Mouse (Mus musculus) heart, embryonic 13.5 days (tissue): ENCODE measurements around the gene Slit3. TPM values are rescaled to one million over a fixed set of nuclear protein-coding genes. Genes with fewer than 3 reads are reported as not detected.

ENCODE experiments used
- ATAC-seq: fragments of 200-750 bp; cut with Nextera tagmentation; 2 replicates; pipeline ENCODE4 v1.8.0; 2017; ENCODE audit warnings: moderate TSS enrichment; ENCODE audit not compliant: insufficient number of reproducible peaks, low FRiP score, low TSS enrichment; ENCODE audit errors: extremely low read depth
- H3K27ac ChIP-seq: fragments of 300-500 bp; sonication (generic); replicated peaks from 2 replicates; pipeline ENCODE4 v1.5.1; 2015; ENCODE audit warnings: moderate library complexity, mild to moderate bottlenecking, inconsistent platforms
- H3K27me3 ChIP-seq: fragments of 300-500 bp; sonication (generic); replicated peaks from 2 replicates; pipeline ENCODE4 v1.6.1; 2015; ENCODE audit warnings: mild to moderate bottlenecking, inconsistent platforms
- H3K36me3 ChIP-seq: fragments of 300-500 bp; sonication (generic); 2 replicates; pipeline ENCODE4 v1.6.1; 2015; ENCODE audit warnings: mild to moderate bottlenecking, inconsistent platforms
- H3K4me1 ChIP-seq: fragments of 300-500 bp; sonication (generic); 2 replicates; pipeline ENCODE4 v1.6.1; 2015; ENCODE audit warnings: inconsistent platforms
- H3K4me2 ChIP-seq: fragments of 300-500 bp; sonication (generic); 2 replicates; pipeline ENCODE4 v1.6.1; 2015; ENCODE audit warnings: inconsistent platforms, mild to moderate bottlenecking, moderate library complexity
- H3K4me3 ChIP-seq: fragments of 300-500 bp; sonication (generic); 2 replicates; pipeline ENCODE4 v1.5.1; 2015; ENCODE audit warnings: moderate library complexity, mild to moderate bottlenecking, inconsistent platforms
- H3K9ac ChIP-seq: fragments of 300-500 bp; sonication (generic); 2 replicates; pipeline ENCODE4 v1.6.1; 2015; ENCODE audit warnings: inconsistent platforms, mild to moderate bottlenecking, moderate library complexity
- H3K9me3 ChIP-seq: fragments of 300-500 bp; sonication (generic); 2 replicates; pipeline ENCODE4 v1.6.1; 2016; ENCODE audit warnings: inconsistent platforms
- WGBS: fragments of 180-500 bp; shearing (Covaris S2); methylation state at CpG from one replicate; pipeline ENCODE4 v1.1.7; 2015; ENCODE audit warnings: mixed read lengths; 5-methylcytosine and 5-hydroxymethylcytosine counted together
- polyA plus RNA-seq: library from polyadenylated mRNA; unstranded; fragments of >200 nt; fragmentation: Nextera tagmentation; extraction: Ambion mirVana; gene quantifications from 2 replicates; pipeline ENCODE4 v1.2.1, GENCODE M21; 2015

The Slit3 gene
- polyA plus RNA-seq, 1 experiment from 2014 or later, result 12.5 TPM

- Histone ChIP-seq H3K27ac (no peak overlapping the region), H3K27me3 (no peaks in the 10 kb centered on the region), H3K36me3 (peaks cover 13% of the 10 kb centered on the region; the same call in 1 of the 2 replicates), H3K4me3 (no peak overlapping the region), H3K4me1 (no peaks in the 10 kb centered on the region), H3K9me3 (no peaks in the 10 kb centered on the region), H3K4me2 (no peak overlapping the region), H3K9ac (no peak overlapping the region)
- no peak for ATAC-seq
Measured at GRCm38 (mm10) chr11:35655836-35656235, 534.8 kb downstream of the Slit3 start.

DNA sequence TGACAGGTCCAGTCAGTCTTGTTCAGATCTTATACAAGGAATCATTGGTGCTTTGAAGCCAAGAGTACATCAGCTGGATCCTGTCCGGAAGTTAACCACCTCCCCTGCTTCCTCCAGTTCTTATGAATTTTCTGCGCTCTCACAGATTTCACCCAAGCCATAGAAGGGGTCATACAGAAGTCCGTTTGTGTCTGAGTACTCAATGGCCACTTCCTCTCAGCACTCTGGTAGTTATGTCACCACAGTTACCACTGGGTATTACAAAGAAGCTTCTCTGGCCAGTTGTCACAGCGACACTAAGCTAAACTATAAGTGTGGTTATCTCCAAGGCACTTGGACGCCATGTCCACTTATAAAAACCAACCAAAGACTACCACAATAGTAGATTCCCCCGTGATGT lies 536.6 kb downstream of the Slit3 start:
- no peak for ATAC-seq
- H3K27me3 ChIP-seq, result no peaks in the 10 kb centered on the region
- 74% methylated on average over 6 of the region's 6 CpGs for WGBS
- no peak overlapping the region for H3K4me3 ChIP-seq
- H3K4me1 ChIP-seq, result no peaks in the 10 kb centered on the region
- H3K36me3 ChIP-seq, result 0 out of 2 replicates have a peak, but pooled peaks cover 3% of the 10 kb centered on the region
- H3K27ac ChIP-seq, result no peak overlapping the region
- no peak overlapping the region for H3K4me2 ChIP-seq
- H3K9me3 ChIP-seq, result no peaks in the 10 kb centered on the region
- H3K9ac ChIP-seq, result no peak overlapping the region

DNA sequence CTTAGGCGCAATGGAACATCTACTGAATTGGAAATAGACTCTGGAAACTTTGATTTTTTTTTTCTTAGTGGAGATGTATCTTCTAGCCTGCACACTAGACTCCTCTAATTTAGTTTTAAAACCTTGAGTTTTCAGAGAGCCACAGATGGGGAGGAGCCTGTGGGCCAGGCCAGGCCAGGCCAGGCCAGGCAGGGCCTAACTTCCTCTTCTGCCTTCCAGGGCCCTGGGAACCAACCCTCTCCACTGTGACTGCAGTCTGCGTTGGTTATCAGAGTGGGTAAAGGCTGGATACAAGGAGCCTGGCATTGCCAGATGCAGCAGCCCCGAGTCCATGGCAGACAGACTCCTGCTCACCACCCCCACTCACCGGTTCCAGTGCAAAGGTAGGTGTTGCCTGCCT lies 539.9 kb downstream of the Slit3 start:
- Histone ChIP-seq H3K27me3 (0 out of 2 replicates have a peak, but pooled peaks cover 2% of the 10 kb centered on the region), H3K27ac (no peak overlapping the region), H3K4me3 (no peak overlapping the region), H3K36me3 (no peaks in the 10 kb centered on the region), H3K4me1 (no peaks in the 10 kb centered on the region), H3K9ac (no peak overlapping the region), H3K4me2 (no peak overlapping the region), H3K9me3 (no peaks in the 10 kb centered on the region)
- 69% methylated on average over 4 of the region's 4 CpGs for WGBS
- ATAC-seq, result no peak

GRCm38 (mm10) chr11:35662945-35663344 lies 541.9 kb downstream of the Slit3 start:
- ATAC-seq, result no peak
- H3K4me2 ChIP-seq, result no peak overlapping the region
- no peaks in the 10 kb centered on the region for H3K9me3 ChIP-seq
- H3K9ac ChIP-seq, result no peak overlapping the region
- 82% methylated on average over 3 of the region's 3 CpGs for WGBS
- no peak overlapping the region for H3K4me3 ChIP-seq
- H3K27me3 ChIP-seq, result 0 out of 2 replicates have a peak, but pooled peaks cover 2% of the 10 kb centered on the region
- H3K27ac ChIP-seq, result no peak overlapping the region
- H3K4me1 ChIP-seq, result no peaks in the 10 kb centered on the region
- no peaks in the 10 kb centered on the region for H3K36me3 ChIP-seq

DNA sequence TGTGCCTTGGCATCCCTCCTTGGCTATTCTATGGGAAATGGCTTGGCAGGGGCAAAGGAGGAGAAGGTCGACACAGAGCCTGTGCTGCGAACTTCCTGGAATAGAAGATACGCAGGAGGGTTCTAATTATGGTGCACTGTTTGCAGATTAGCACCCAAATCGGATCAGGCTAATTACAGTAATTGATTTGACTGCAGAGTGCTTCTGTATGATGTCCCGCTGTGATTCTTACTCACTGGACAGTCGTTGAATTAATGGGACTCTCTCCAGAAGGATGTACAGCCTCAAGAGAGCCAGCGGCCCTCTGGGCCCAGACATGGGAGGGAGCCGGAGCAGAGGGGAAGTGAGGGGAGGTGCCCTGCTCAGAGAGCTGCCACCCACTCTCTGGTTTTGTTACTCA lies 542.6 kb downstream of the Slit3 start:
- 72% methylated on average over 8 of the region's 8 CpGs for WGBS
- Histone ChIP-seq H3K4me1 (peaks cover 5% of the 10 kb centered on the region), H3K36me3 (no peaks in the 10 kb centered on the region), H3K27me3 (0 out of 2 replicates have a peak, but pooled peaks cover 2% of the 10 kb centered on the region), H3K4me2 (no peak overlapping the region), H3K9me3 (no peaks in the 10 kb centered on the region), H3K4me3 (no peak overlapping the region), H3K27ac (no peak overlapping the region), H3K9ac (no peak overlapping the region)
- no peak for ATAC-seq

DNA sequence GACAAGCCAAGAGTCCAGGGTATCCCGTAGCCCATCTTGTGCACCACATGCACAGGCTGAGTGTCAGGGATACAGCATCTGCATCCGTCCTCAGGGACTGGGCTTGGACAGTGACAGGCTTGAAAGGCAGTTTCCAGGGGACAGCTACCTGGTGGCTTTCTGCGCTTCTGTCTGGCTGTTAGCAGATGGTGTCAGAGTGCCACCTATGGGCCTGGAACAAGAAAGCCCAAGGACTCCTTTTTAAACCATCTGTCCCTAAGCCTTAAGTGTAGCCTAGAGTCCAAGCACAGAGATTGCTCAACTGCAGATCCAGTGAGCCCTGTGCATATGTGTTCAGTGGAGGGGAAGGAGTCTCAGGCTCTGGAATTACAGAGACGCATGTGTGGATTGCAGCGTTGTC lies 544.0 kb downstream of the Slit3 start:
- Histone ChIP-seq H3K27me3 (0 out of 2 replicates have a peak, but pooled peaks cover 2% of the 10 kb centered on the region), H3K36me3 (peaks cover 2% of the 10 kb centered on the region; the same call in 1 of the 2 replicates), H3K9ac (no peak overlapping the region), H3K4me1 (peaks cover 6% of the 10 kb centered on the region), H3K27ac (no peak overlapping the region), H3K9me3 (no peaks in the 10 kb centered on the region), H3K4me3 (no peak overlapping the region), H3K4me2 (no peak overlapping the region)
- 52% methylated on average over 5 of the region's 5 CpGs for WGBS
- no peak for ATAC-seq

- 49% methylated on average over 3 of the region's 3 CpGs for WGBS
- Histone ChIP-seq H3K4me3 (no peak overlapping the region), H3K36me3 (peaks cover 10% of the 10 kb centered on the region; the same call in 1 of the 2 replicates), H3K9me3 (no peaks in the 10 kb centered on the region), H3K27ac (no peak overlapping the region), H3K9ac (no peak overlapping the region), H3K4me1 (peaks cover 6% of the 10 kb centered on the region), H3K27me3 (0 out of 2 replicates have a peak, but pooled peaks cover 5% of the 10 kb centered on the region), H3K4me2 (no peak overlapping the region)
- no peak for ATAC-seq
Measured at GRCm38 (mm10) chr11:35667428-35667827, 546.4 kb downstream of the Slit3 start.

DNA sequence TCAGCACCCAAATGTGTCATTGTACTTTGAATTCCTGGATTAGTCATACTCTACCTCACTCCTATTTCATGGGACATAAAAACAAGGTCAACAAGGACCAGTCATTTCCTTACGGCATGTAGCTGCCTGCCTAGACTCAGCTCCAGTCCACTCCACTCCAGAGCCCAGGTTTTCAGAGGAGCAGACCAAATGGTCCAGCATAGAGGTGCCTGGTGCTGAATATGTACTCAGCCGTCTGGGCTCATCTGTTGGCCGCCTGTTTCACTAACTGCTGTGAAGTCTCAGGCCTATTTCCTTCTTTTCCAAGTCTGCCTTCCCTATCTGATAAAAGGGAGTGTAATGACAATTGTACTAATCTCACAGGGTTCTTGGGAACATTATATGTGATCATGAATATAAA lies 547.1 kb downstream of the Slit3 start:
- no peak overlapping the region for H3K4me2 ChIP-seq
- H3K27ac ChIP-seq, result no peak overlapping the region
- 0 out of 2 replicates have a peak, but pooled peaks cover 5% of the 10 kb centered on the region for H3K27me3 ChIP-seq
- H3K36me3 ChIP-seq, result peaks cover 12% of the 10 kb centered on the region; the same call in 1 of the 2 replicates
- H3K4me1 ChIP-seq, result peaks cover 6% of the 10 kb centered on the region
- no peak overlapping the region for H3K9ac ChIP-seq
- ATAC-seq, result no peak
- no peaks in the 10 kb centered on the region for H3K9me3 ChIP-seq
- H3K4me3 ChIP-seq, result no peak overlapping the region
- 30% methylated on average over 3 of the region's 3 CpGs for WGBS

- peaks cover 6% of the 10 kb centered on the region for H3K4me1 ChIP-seq
- ATAC-seq, result no peak
- H3K27ac ChIP-seq, result no peak overlapping the region
- no peaks in the 10 kb centered on the region for H3K9me3 ChIP-seq
- no peak overlapping the region for H3K4me3 ChIP-seq
- no peak overlapping the region for H3K4me2 ChIP-seq
- H3K27me3 ChIP-seq, result 0 out of 2 replicates have a peak, but pooled peaks cover 5% of the 10 kb centered on the region
- H3K9ac ChIP-seq, result no peak overlapping the region
- H3K36me3 ChIP-seq, result peaks cover 13% of the 10 kb centered on the region; the same call in 1 of the 2 replicates
- WGBS, result 81% methylated on average over 1 of the region's 1 CpGs
Measured at GRCm38 (mm10) chr11:35668750-35669149, 547.7 kb downstream of the Slit3 start.

DNA sequence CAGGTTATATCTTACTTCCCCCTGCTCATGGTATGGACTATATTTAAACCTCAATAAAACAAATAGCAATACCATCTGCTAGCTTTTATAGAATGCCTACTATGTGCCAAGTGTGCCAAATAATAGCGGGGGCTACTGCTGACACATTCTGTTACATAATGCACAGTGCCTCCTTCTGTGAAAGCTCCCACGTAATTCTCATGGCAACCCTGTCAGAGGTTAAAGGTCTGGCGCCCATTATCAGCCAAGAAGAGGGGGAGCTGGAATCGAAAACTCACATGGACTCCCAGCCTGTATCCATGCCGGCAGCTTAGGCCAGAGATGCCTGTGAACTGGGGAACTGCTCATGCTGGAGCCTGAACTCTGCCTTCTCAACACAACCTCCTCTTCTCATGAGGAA lies 548.5 kb downstream of the Slit3 start:
- peaks cover 6% of the 10 kb centered on the region for H3K4me1 ChIP-seq
- no peaks in the 10 kb centered on the region for H3K9me3 ChIP-seq
- no peak overlapping the region for H3K9ac ChIP-seq
- 67% methylated on average over 5 of the region's 5 CpGs for WGBS
- H3K4me3 ChIP-seq, result no peak overlapping the region
- H3K27me3 ChIP-seq, result 0 out of 2 replicates have a peak, but pooled peaks cover 2% of the 10 kb centered on the region
- ATAC-seq, result no peak
- peaks cover 13% of the 10 kb centered on the region; the same call in 1 of the 2 replicates for H3K36me3 ChIP-seq
- H3K27ac ChIP-seq, result no peak overlapping the region
- H3K4me2 ChIP-seq, result no peak overlapping the region

DNA sequence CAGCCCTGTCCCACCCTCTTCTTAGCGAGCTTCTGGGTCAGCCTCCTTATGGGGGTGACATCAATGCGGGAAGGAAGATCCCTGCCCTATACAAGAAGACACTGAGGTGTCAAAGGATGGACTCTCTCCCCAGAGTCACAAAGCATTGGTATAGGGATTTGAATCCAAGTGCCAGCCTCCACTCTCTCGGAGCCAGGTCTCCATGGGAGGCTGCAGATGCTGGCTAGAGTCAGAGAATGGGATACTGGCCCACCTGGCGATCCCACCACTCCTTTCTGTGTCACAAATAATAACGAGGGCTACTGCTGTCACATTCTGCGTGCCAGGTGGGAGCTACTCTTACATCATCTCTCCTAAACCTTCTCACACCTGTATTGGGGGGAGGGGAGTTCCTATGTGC lies 549.2 kb downstream of the Slit3 start:
- WGBS, result 76% methylated on average over 6 of the region's 6 CpGs
- peaks cover 6% of the 10 kb centered on the region for H3K4me1 ChIP-seq
- peaks cover 13% of the 10 kb centered on the region; the same call in 1 of the 2 replicates for H3K36me3 ChIP-seq
- no peak overlapping the region for H3K27ac ChIP-seq
- H3K9ac ChIP-seq, result no peak overlapping the region
- no peaks in the 10 kb centered on the region for H3K9me3 ChIP-seq
- no peak for ATAC-seq
- H3K27me3 ChIP-seq, result 0 out of 2 replicates have a peak, but pooled peaks cover 2% of the 10 kb centered on the region
- no peak overlapping the region for H3K4me2 ChIP-seq
- H3K4me3 ChIP-seq, result no peak overlapping the region

GRCm38 (mm10) chr11:35670746-35671145 lies 549.7 kb downstream of the Slit3 start:
- 65% methylated on average over 3 of the region's 3 CpGs for WGBS
- ATAC-seq, result no peak

More at GRCm38 (mm10) chr11:35670746-35671145, 549.7 kb downstream of the Slit3 start:
- Histone ChIP-seq H3K9ac (no peak overlapping the region), H3K36me3 (peaks cover 13% of the 10 kb centered on the region; the same call in 1 of the 2 replicates), H3K9me3 (no peaks in the 10 kb centered on the region), H3K27me3 (0 out of 2 replicates have a peak, but pooled peaks cover 2% of the 10 kb centered on the region), H3K27ac (no peak overlapping the region), H3K4me3 (no peak overlapping the region), H3K4me1 (peaks cover 6% of the 10 kb centered on the region), H3K4me2 (no peak overlapping the region)
